Mouse (Mus musculus) c-Kit-positive CD71-positive TER-119-negative erythroid progenitor cells, embryonic 14.5 days (primary cell): Measurements from ENCODE around the gene Npc2.

Experiments
- DNase-seq: peaks from one replicate; pipeline ENCODE4 v3.0.0-alpha.2; 2013; ENCODE audit warnings: low read depth

Npc2 gene

GRCm38 (mm10) chr12:84727434-84727833 lies 45.5 kb downstream of the Npc2 start:
- no peak for DNase-seq

GRCm38 (mm10) chr12:84726986-84727385 lies 46.0 kb downstream of the Npc2 start:
- DNase-seq, result no peak

DNA sequence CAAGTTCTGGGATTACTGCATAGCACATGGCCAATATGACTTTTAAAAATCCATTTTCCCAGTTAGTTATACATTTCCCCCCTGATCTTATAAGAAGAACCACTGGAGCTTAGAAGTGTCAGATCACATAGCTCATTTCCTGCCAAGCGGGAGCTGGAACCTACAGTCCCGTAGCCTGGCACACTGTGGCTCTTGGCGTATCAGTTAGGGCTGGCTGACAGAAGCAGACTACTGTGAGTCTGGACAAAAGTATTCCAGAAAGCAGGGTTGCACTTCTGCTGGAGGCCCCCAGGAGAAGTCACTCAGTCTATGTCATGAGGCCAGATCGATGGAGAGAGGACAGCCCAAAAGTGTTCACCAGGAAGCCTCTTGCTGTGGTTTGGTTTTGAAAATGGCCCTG lies 46.6 kb downstream of the Npc2 start:
- DNase-seq, result no peak

DNA sequence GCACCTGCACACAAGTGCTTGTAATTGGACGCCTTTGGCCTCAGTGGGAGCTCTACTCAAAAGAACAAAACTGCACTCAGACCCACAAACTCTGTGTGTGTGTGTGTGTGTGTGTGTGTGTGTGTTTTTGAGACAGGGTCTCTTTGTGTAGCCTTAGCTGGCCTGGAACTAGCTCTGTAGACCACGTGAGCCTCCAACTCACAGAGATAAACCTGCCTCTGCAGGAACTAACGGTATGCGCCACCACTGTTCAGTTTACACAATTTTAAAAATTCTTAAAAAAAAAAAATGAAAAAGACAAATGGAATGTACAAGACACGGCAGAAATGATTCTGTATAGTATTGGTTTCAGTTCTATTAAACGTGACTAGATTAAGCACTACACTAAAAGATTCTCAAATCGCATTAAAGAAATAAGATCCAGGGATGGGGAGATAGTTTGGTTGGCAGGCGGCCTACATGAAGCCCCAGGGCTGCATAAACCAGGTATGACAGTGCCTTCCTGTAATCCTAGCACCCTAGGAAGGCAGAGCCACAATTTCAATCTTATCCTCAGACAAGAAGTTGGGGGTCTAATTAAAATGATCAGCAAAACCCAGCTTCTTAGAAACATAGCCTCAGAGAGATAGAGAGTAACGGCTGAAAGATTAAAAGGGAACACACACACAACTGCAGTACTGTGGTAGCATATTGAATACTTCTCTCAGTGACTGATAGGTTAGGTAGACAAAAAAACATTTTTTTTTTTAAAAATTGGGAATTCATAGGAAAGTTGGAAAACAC lies 54.3 kb downstream of the Npc2 start:
- DNase-seq, result no peak

- no peak for DNase-seq
These were observed 58.4 kb downstream of the Npc2 start for GRCm38 (mm10) chr12:84714578-84714977.

DNA sequence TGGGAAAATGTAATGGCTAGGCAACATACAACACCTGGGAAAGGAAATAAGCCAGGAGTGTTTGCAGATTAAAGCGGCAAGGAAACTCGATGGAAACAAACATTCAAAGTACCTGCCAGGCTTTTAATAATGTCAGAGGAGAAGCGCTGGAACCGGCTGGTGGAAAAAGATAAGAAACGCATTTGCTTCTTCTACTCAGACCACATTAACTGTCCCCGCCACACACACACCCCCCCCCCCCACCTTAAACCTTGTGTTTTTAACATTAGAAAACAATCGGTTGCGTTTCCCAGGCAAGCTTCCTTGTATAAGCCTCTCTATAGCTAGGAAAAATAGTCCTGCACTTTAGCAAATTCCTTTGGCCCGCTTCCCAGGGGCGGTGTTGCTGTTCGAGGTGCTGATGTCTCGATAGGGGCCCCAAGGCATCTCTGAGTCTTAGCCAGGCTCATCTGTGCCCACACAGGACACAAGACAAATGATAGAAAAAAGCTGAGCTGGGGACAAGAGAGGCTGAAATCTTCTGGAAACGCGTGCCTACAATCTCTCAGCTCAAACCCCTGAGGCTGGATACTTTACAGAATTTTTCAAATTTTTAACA lies 63.0 kb downstream of the Npc2 start:
- DNase-seq, result peak; percentile 65

GRCm38 (mm10) chr12:84707804-84708203 lies 65.1 kb downstream of the Npc2 start:
- DNase-seq, result no peak

- DNase-seq, result no peak
These were observed 66.1 kb downstream of the Npc2 start for GRCm38 (mm10) chr12:84706886-84707285.
